21 mouse cellular contexts compared by ENCODE assay signal in genomic region chr11:70737749-70738148, GRCm38 (mm10). TPM values are rescaled to one million over a fixed set of nuclear protein-coding genes. Genes with fewer than 3 reads are reported as not detected.
A peak's percentile ranks its signal among the peaks of the same experiment; 100 is the strongest.
DNase-seq lines count a peak whose midpoint lies in the region; ATAC-seq and TF ChIP-seq lines count a peak whose summit lies in the region.
"Had no signal": no experiment of that assay in that cellular context is flagged by ENCODE, and none has a peak within 500 bp of the region (broad histone marks: within the 10 kb centered on the region; RNA-seq: fewer than 3 reads in every experiment).

No protein-coding gene starts in this region.

- H3K4me1 ChIP-seq in liver, postnatal 0 days (ENCODE audit: insufficient read depth) = peaks cover 10% of the 10 kb centered on the region
- no peaks in the 10 kb centered on the region for H3K4me1 ChIP-seq in liver, embryonic 12.5 days
- H3K4me1 ChIP-seq in intestine, postnatal 0 days (replicated peaks; ENCODE audit: control insufficient read depth, insufficient read depth, low read length) = 0 out of 2 replicates have a peak, but pooled peaks cover 3% of the 10 kb centered on the region
- H3K4me1 ChIP-seq: embryonic facial prominence, embryonic 12.5 days; forebrain, embryonic 13.5 days; limb, embryonic 15.5 days had no signal

- no peak overlapping the region for H3K4me2 ChIP-seq in liver, postnatal 0 days (ENCODE audit: low read depth, low read length)
- H3K4me2 ChIP-seq in liver, embryonic 12.5 days = no peak overlapping the region
- H3K4me2 ChIP-seq in intestine, postnatal 0 days (replicated peaks; ENCODE audit: low read depth) = no peak overlapping the region
- H3K4me2 ChIP-seq: embryonic facial prominence, embryonic 12.5 days; forebrain, embryonic 13.5 days; heart, embryonic 11.5 days; hindbrain, embryonic 14.5 days; limb, embryonic 15.5 days had no signal

- intact Hi-C loops in heart, postnatal 10 days (cut with DNase I) = no loop called here

- H3K9ac ChIP-seq in liver, postnatal 0 days (replicated peaks) = no peak overlapping the region
- H3K9ac ChIP-seq in liver, embryonic 12.5 days = no peak overlapping the region
- no peak overlapping the region for H3K9ac ChIP-seq in intestine, postnatal 0 days (ENCODE audit: low read depth, low read length)
- H3K9ac ChIP-seq: embryonic facial prominence, embryonic 12.5 days; forebrain, embryonic 13.5 days; hindbrain, embryonic 14.5 days; limb, embryonic 15.5 days had no signal

- no peaks in the 10 kb centered on the region for H3K36me3 ChIP-seq in liver, postnatal 0 days (replicated peaks; ENCODE audit: insufficient read depth, low read length)
- H3K36me3 ChIP-seq in liver, embryonic 12.5 days = no peaks in the 10 kb centered on the region
- H3K36me3 ChIP-seq in intestine, postnatal 0 days (ENCODE audit: control insufficient read depth, insufficient read depth) = no peaks in the 10 kb centered on the region
- H3K36me3 ChIP-seq: embryonic facial prominence, embryonic 12.5 days; limb, embryonic 15.5 days had no signal

- TF ChIP-seq EP300 in liver, postnatal 0 days (IDR thresholded peaks at IDR 0.05; ENCODE audit: low read depth) = no peak

- 0 out of 2 replicates have a peak overlapping the region, but pooled peaks have one; percentile 3 for H3K27ac ChIP-seq in liver, postnatal 0 days (ENCODE audit: low read depth)
- H3K27ac ChIP-seq in liver, embryonic 12.5 days = no peak overlapping the region
- H3K27ac ChIP-seq in intestine, postnatal 0 days (ENCODE audit: low read depth, low read length) = no peak overlapping the region; the same call in 1 of the 2 replicates
- H3K27ac ChIP-seq: embryonic facial prominence, embryonic 12.5 days; forebrain, embryonic 13.5 days; hindbrain, embryonic 14.5 days; limb, embryonic 15.5 days had no signal

- 15% methylated on average over 5 of the region's 5 CpGs for WGBS in liver, postnatal 0 days (ENCODE audit: insufficient replicate concordance)
- WGBS in liver, embryonic 12.5 days (ENCODE audit: insufficient replicate concordance) = 29% methylated on average over 5 of the region's 5 CpGs
- WGBS in intestine, postnatal 0 days = 36% methylated on average over 5 of the region's 5 CpGs

- TF ChIP-seq CTCF in liver, postnatal 0 days (IDR thresholded peaks at IDR 0.05; ENCODE audit: low read depth) = no peak
- TF ChIP-seq CTCF in intestine, postnatal 0 days (IDR thresholded peaks at IDR 0.05; ENCODE audit: low read depth) = no peak

- no peak for ATAC-seq in liver, postnatal 0 days
- ATAC-seq in liver, embryonic 12.5 days = no peak
- ATAC-seq in intestine, postnatal 0 days = peak; percentile 88
- ATAC-seq: forebrain, embryonic 13.5 days; midbrain, embryonic 16.5 days had no signal

- peak; percentile 94 for DNase-seq in heart, adult 11 months
- no peak for DNase-seq in heart, postnatal 10 days
- no peak for DNase-seq in liver, postnatal 0 days
- DNase-seq in spleen, adult 18-20 months = no peak
- DNase-seq in gastrocnemius, adult 18-20 months (ENCODE audit: low spot score) = no peak
- no peak for DNase-seq in left cerebral cortex, adult 8-10 months (ENCODE audit: low spot score in 2 of 2)
- DNase-seq: cerebellum, adult 9-10 months; gastrocnemius, postnatal 36 days; layer of hippocampus, postnatal 36 days; lung, adult 2 months; right cerebral cortex, postnatal 14 days had no signal

- H3K4me3 ChIP-seq in liver, postnatal 0 days (ENCODE audit: low read depth, low read length) = no peak overlapping the region
- no peak overlapping the region for H3K4me3 ChIP-seq in liver, embryonic 12.5 days
- no peak overlapping the region for H3K4me3 ChIP-seq in intestine, postnatal 0 days (ENCODE audit: low read depth, low read length)
- H3K4me3 ChIP-seq: embryonic facial prominence, embryonic 12.5 days; erythroblast, embryonic 14.5 days; forebrain, embryonic 13.5 days; limb, embryonic 15.5 days had no signal

- H3K27me3 ChIP-seq in liver, postnatal 0 days (ENCODE audit: insufficient read depth, low read length) = no peaks in the 10 kb centered on the region
- peaks cover 39% of the 10 kb centered on the region for H3K27me3 ChIP-seq in liver, embryonic 12.5 days (replicated peaks)
- H3K27me3 ChIP-seq in intestine, postnatal 0 days (replicated peaks; ENCODE audit: control insufficient read depth, insufficient read depth, low read length) = no peaks in the 10 kb centered on the region
- H3K27me3 ChIP-seq: embryonic facial prominence, embryonic 12.5 days; forebrain, embryonic 13.5 days; limb, embryonic 15.5 days had no signal

- no peaks in the 10 kb centered on the region for H3K9me3 ChIP-seq in liver, postnatal 0 days (ENCODE audit: low read length)
- no peaks in the 10 kb centered on the region for H3K9me3 ChIP-seq in liver, embryonic 12.5 days (replicated peaks)
- H3K9me3 ChIP-seq in intestine, postnatal 0 days (ENCODE audit: control insufficient read depth) = no peaks in the 10 kb centered on the region
- H3K9me3 ChIP-seq: embryonic facial prominence, embryonic 12.5 days; forebrain, embryonic 13.5 days; limb, embryonic 15.5 days had no signal

RNA-seq across cellular contexts. Expression of gene Zfp3, which starts 26.3 kb away (rescaled TPM):
- total RNA-seq in heart, postnatal 10 days (2021) = 10 to 100 TPM; 10.6 to 11.2 TPM
- polyA plus RNA-seq in liver, postnatal 0 days (2015; fragmentation: Nextera tagmentation; extraction: Ambion mirVana) = 1.9 and 2.0 TPM in 2 replicates
- polyA plus RNA-seq in liver, embryonic 12.5 days (2016; fragmentation: Nextera tagmentation; extraction: Ambion mirVana) = 1.9 and 2.2 TPM in 2 replicates
- polyA plus RNA-seq in intestine, postnatal 0 days (2015; fragmentation: Nextera tagmentation; extraction: Ambion mirVana) = 4.4 and 5.0 TPM in 2 replicates
- 10 to 100 TPM; 12.0 to 13.0 TPM for total RNA-seq in gastrocnemius, adult 18-20 months (2021)
- 10 to 100 TPM; 16.7 to 20.5 (median 20.0) TPM for total RNA-seq in left cerebral cortex, adult 8-10 months (2022)

RNA-seq across cellular contexts. Expression of gene Kif1c, which starts 37.4 kb away (rescaled TPM):
- 100 to 1,000 TPM; 279 to 286 TPM for total RNA-seq in heart, postnatal 10 days (2021)
- polyA plus RNA-seq in liver, postnatal 0 days (2015; fragmentation: Nextera tagmentation; extraction: Ambion mirVana) = 1.8 and 2.2 TPM in 2 replicates
- 1.0 and 1.1 TPM in 2 replicates for polyA plus RNA-seq in liver, embryonic 12.5 days (2016; fragmentation: Nextera tagmentation; extraction: Ambion mirVana)
- polyA plus RNA-seq in intestine, postnatal 0 days (2015; fragmentation: Nextera tagmentation; extraction: Ambion mirVana) = 4.4 and 5.4 TPM in 2 replicates
- 100 to 1,000 TPM; 587 to 632 TPM for total RNA-seq in gastrocnemius, adult 18-20 months (2021)
- 10 to 100 TPM; 59.3 to 70.2 (median 65.8) TPM for total RNA-seq in left cerebral cortex, adult 8-10 months (2022)

RNA-seq across cellular contexts. Expression of gene Inca1, which starts 37.8 kb away (rescaled TPM):
- 1 to 10 TPM; 2.6 to 3.0 TPM for total RNA-seq in heart, postnatal 10 days (2021)
- 8.3 and 10.8 TPM in 2 replicates for polyA plus RNA-seq in liver, postnatal 0 days (2015; fragmentation: Nextera tagmentation; extraction: Ambion mirVana)
- 0.41 and 0.97 TPM in 2 replicates for polyA plus RNA-seq in liver, embryonic 12.5 days (2016; fragmentation: Nextera tagmentation; extraction: Ambion mirVana)
- 2.8 and 3.3 TPM in 2 replicates for polyA plus RNA-seq in intestine, postnatal 0 days (2015; fragmentation: Nextera tagmentation; extraction: Ambion mirVana)
- 1 to 10 TPM; 4.1 to 6.4 TPM for total RNA-seq in gastrocnemius, adult 18-20 months (2021)
- total RNA-seq in left cerebral cortex, adult 8-10 months (2022) = 1 to 10 TPM; 1.6 to 2.7 (median 2.3) TPM
- total RNA-seq: neutrophil, adult 5-6 weeks had no signal
- polyA plus RNA-seq: erythroblast, embryonic 14.5 days had no signal

RNA-seq across cellular contexts. Expression of gene Camta2, which starts 49.8 kb away (rescaled TPM):
- total RNA-seq in heart, postnatal 10 days (2021) = 10 to 100 TPM; 31.2 to 32.8 TPM
- polyA plus RNA-seq in liver, postnatal 0 days (2015; fragmentation: Nextera tagmentation; extraction: Ambion mirVana) = 2.8 and 3.4 TPM in 2 replicates
- polyA plus RNA-seq in liver, embryonic 12.5 days (2016; fragmentation: Nextera tagmentation; extraction: Ambion mirVana) = 6.1 and 6.4 TPM in 2 replicates
- 11.7 and 12.3 TPM in 2 replicates for polyA plus RNA-seq in intestine, postnatal 0 days (2015; fragmentation: Nextera tagmentation; extraction: Ambion mirVana)
- total RNA-seq in gastrocnemius, adult 18-20 months (2021) = 10 to 100 TPM; 40.6 TPM
- 100 to 1,000 TPM; 185 to 201 (median 191) TPM for total RNA-seq in left cerebral cortex, adult 8-10 months (2022)
